ENCODE assay signal across 24 mouse cellular contexts in genomic region chr6:100978727-100979460, GRCm38 (mm10).
DNase-seq lines count a peak whose midpoint lies in the region; ATAC-seq and TF ChIP-seq lines count a peak whose summit lies in the region.
"Had no signal": no experiment of that assay in that cellular context is flagged by ENCODE, and none has a peak within 500 bp of the region (broad histone marks: within the 10 kb centered on the region; RNA-seq: fewer than 3 reads in every experiment).

No protein-coding gene starts in this region.

- peak; percentile 48; the same call in 1 of the 2 replicates for ATAC-seq in forebrain, postnatal 0 days
- no peak for ATAC-seq in forebrain, embryonic 14.5 days
- ATAC-seq in midbrain, embryonic 11.5 days (ENCODE audit: low FRiP score): no peak; the same call in 1 of the 2 replicates
- no peak for ATAC-seq in midbrain, embryonic 13.5 days
- peak; percentile 61; the same call in 1 of the 2 replicates for ATAC-seq in midbrain, embryonic 16.5 days
- ATAC-seq in midbrain, embryonic 14.5 days (ENCODE audit: low FRiP score, low TSS enrichment): no peak
- ATAC-seq: activated CD4-positive, CD25-positive, alpha-beta regulatory T cell, adult 4 months; CD4-positive, CD25-positive, alpha-beta regulatory T cell, adult 4 months; forebrain, embryonic 13.5 days; Patski had no signal

- no peak for TF ChIP-seq CTCF in forebrain, postnatal 0 days (IDR thresholded peaks at IDR 0.05; ENCODE audit: low read depth)

- no peak overlapping the region for H3K4me3 ChIP-seq in forebrain, postnatal 0 days (ENCODE audit: low read depth, low read length)
- H3K4me3 ChIP-seq in forebrain, embryonic 14.5 days (ENCODE audit: low read depth, low read length): no peak overlapping the region
- H3K4me3 ChIP-seq in heart, embryonic 10.5 days: no peak overlapping the region
- no peak overlapping the region for H3K4me3 ChIP-seq in midbrain, embryonic 11.5 days (ENCODE audit: low read depth, low read length)
- H3K4me3 ChIP-seq in midbrain, embryonic 13.5 days (replicated peaks): no peak overlapping the region
- no peak overlapping the region for H3K4me3 ChIP-seq in midbrain, embryonic 16.5 days (ENCODE audit: low read depth, low read length)
- no peak overlapping the region for H3K4me3 ChIP-seq in midbrain, embryonic 14.5 days (replicated peaks; ENCODE audit: low read depth, low read length)
- H3K4me3 ChIP-seq: embryonic facial prominence, embryonic 10.5 days; embryonic facial prominence, embryonic 12.5 days; forebrain, embryonic 13.5 days had no signal

- H3K4me1 ChIP-seq in forebrain, postnatal 0 days (ENCODE audit: insufficient read depth): no peaks in the 10 kb centered on the region
- 0 out of 2 replicates have a peak, but pooled peaks cover 7% of the 10 kb centered on the region for H3K4me1 ChIP-seq in forebrain, embryonic 14.5 days (ENCODE audit: control insufficient read depth, insufficient read depth, low read length)
- peaks cover 6% of the 10 kb centered on the region; the same call in 1 of the 2 replicates for H3K4me1 ChIP-seq in heart, embryonic 10.5 days
- peaks cover 3% of the 10 kb centered on the region; the same call in 1 of the 2 replicates for H3K4me1 ChIP-seq in midbrain, embryonic 11.5 days (ENCODE audit: control insufficient read depth, insufficient read depth, low read length)
- H3K4me1 ChIP-seq in midbrain, embryonic 13.5 days (replicated peaks): peaks cover 25% of the 10 kb centered on the region
- H3K4me1 ChIP-seq in midbrain, embryonic 16.5 days (ENCODE audit: control insufficient read depth, insufficient read depth, low read length): peaks cover 13% of the 10 kb centered on the region
- H3K4me1 ChIP-seq in midbrain, embryonic 14.5 days (ENCODE audit: control insufficient read depth, insufficient read depth, low read length): peaks cover 17% of the 10 kb centered on the region

- H3K9me3 ChIP-seq in forebrain, postnatal 0 days (ENCODE audit: low read length): no peaks in the 10 kb centered on the region
- no peaks in the 10 kb centered on the region for H3K9me3 ChIP-seq in forebrain, embryonic 14.5 days (replicated peaks; ENCODE audit: control insufficient read depth, low read length)
- no peaks in the 10 kb centered on the region for H3K9me3 ChIP-seq in heart, embryonic 10.5 days
- no peaks in the 10 kb centered on the region for H3K9me3 ChIP-seq in midbrain, embryonic 11.5 days (ENCODE audit: control insufficient read depth, low read length)
- H3K9me3 ChIP-seq in midbrain, embryonic 13.5 days: no peaks in the 10 kb centered on the region
- H3K9me3 ChIP-seq in midbrain, embryonic 16.5 days (replicated peaks; ENCODE audit: control insufficient read depth, low read length, poor library complexity, severe bottlenecking): no peaks in the 10 kb centered on the region
- H3K9me3 ChIP-seq in midbrain, embryonic 14.5 days (ENCODE audit: control insufficient read depth, low read length): no peaks in the 10 kb centered on the region
- H3K9me3 ChIP-seq: embryonic facial prominence, embryonic 10.5 days; embryonic facial prominence, embryonic 12.5 days; forebrain, embryonic 13.5 days had no signal

- H3K36me3 ChIP-seq in forebrain, postnatal 0 days (ENCODE audit: insufficient read depth): no peaks in the 10 kb centered on the region
- no peaks in the 10 kb centered on the region for H3K36me3 ChIP-seq in forebrain, embryonic 14.5 days (ENCODE audit: control insufficient read depth, insufficient read depth, low read length)
- no peaks in the 10 kb centered on the region for H3K36me3 ChIP-seq in heart, embryonic 10.5 days
- no peaks in the 10 kb centered on the region for H3K36me3 ChIP-seq in midbrain, embryonic 11.5 days (ENCODE audit: control insufficient read depth, insufficient read depth, low read length)
- H3K36me3 ChIP-seq in midbrain, embryonic 13.5 days: no peaks in the 10 kb centered on the region
- H3K36me3 ChIP-seq in midbrain, embryonic 16.5 days (ENCODE audit: control insufficient read depth, insufficient read depth, low read length): no peaks in the 10 kb centered on the region
- H3K36me3 ChIP-seq in midbrain, embryonic 14.5 days (ENCODE audit: control insufficient read depth, insufficient read depth, low read length): no peaks in the 10 kb centered on the region
- H3K36me3 ChIP-seq: embryonic facial prominence, embryonic 10.5 days; embryonic facial prominence, embryonic 12.5 days; G1E had no signal

- no peak overlapping the region for H3K4me2 ChIP-seq in forebrain, postnatal 0 days (ENCODE audit: low read depth)
- H3K4me2 ChIP-seq in forebrain, embryonic 14.5 days (ENCODE audit: low read length): no peak overlapping the region
- H3K4me2 ChIP-seq in midbrain, embryonic 11.5 days: no peak overlapping the region
- no peak overlapping the region for H3K4me2 ChIP-seq in midbrain, embryonic 13.5 days (replicated peaks)
- H3K4me2 ChIP-seq in midbrain, embryonic 16.5 days (ENCODE audit: low read length): no peak overlapping the region
- H3K4me2 ChIP-seq in midbrain, embryonic 14.5 days (ENCODE audit: low read length): no peak overlapping the region
- H3K4me2 ChIP-seq: embryonic facial prominence, embryonic 12.5 days; forebrain, embryonic 13.5 days had no signal

- H3K27ac ChIP-seq in forebrain, postnatal 0 days (ENCODE audit: low read depth, low read length): no peak overlapping the region
- H3K27ac ChIP-seq in forebrain, embryonic 14.5 days (ENCODE audit: low read depth, low read length): no peak overlapping the region
- no peak overlapping the region for H3K27ac ChIP-seq in heart, embryonic 10.5 days
- H3K27ac ChIP-seq in midbrain, embryonic 11.5 days (ENCODE audit: low read depth, low read length): no peak overlapping the region
- H3K27ac ChIP-seq in midbrain, embryonic 13.5 days: no peak overlapping the region
- no peak overlapping the region for H3K27ac ChIP-seq in midbrain, embryonic 16.5 days (ENCODE audit: low read length)
- no peak overlapping the region for H3K27ac ChIP-seq in midbrain, embryonic 14.5 days (replicated peaks; ENCODE audit: low read depth, low read length)
- H3K27ac ChIP-seq: forebrain, embryonic 13.5 days had no signal

- 77% methylated on average over 9 of the region's 9 CpGs for WGBS in forebrain, postnatal 0 days
- 75% methylated on average over 9 of the region's 9 CpGs for WGBS in forebrain, embryonic 14.5 days
- WGBS in heart, embryonic 10.5 days: 87% methylated on average over 9 of the region's 9 CpGs
- 78% methylated on average over 9 of the region's 9 CpGs for WGBS in midbrain, embryonic 11.5 days
- 73% methylated on average over 9 of the region's 9 CpGs for WGBS in midbrain, embryonic 13.5 days
- WGBS in midbrain, embryonic 16.5 days: 69% methylated on average over 9 of the region's 9 CpGs
- 72% methylated on average over 9 of the region's 9 CpGs for WGBS in midbrain, embryonic 14.5 days

- no peaks in the 10 kb centered on the region for H3K27me3 ChIP-seq in forebrain, postnatal 0 days (ENCODE audit: insufficient read depth, low read length)
- no peaks in the 10 kb centered on the region for H3K27me3 ChIP-seq in forebrain, embryonic 14.5 days (replicated peaks; ENCODE audit: control insufficient read depth, insufficient read depth, low read length)
- no peaks in the 10 kb centered on the region for H3K27me3 ChIP-seq in heart, embryonic 10.5 days (ENCODE audit: insufficient read depth, poor library complexity, severe bottlenecking)
- H3K27me3 ChIP-seq in midbrain, embryonic 11.5 days (ENCODE audit: control insufficient read depth, insufficient read depth, low read length): no peaks in the 10 kb centered on the region
- H3K27me3 ChIP-seq in midbrain, embryonic 13.5 days: no peaks in the 10 kb centered on the region
- H3K27me3 ChIP-seq in midbrain, embryonic 16.5 days (ENCODE audit: control insufficient read depth, insufficient read depth, low read depth, low read length): no peaks in the 10 kb centered on the region
- no peaks in the 10 kb centered on the region for H3K27me3 ChIP-seq in midbrain, embryonic 14.5 days (ENCODE audit: control insufficient read depth, insufficient read depth, low read length)
- H3K27me3 ChIP-seq: embryonic facial prominence, embryonic 12.5 days; forebrain, embryonic 13.5 days had no signal

- no peak for DNase-seq in forebrain, postnatal 0 days
- no peak for DNase-seq in forebrain, embryonic 14.5 days (ENCODE audit: low spot score)
- DNase-seq in heart, embryonic 10.5 days (ENCODE audit: low spot score): peak; percentile 54
- DNase-seq in heart, postnatal 4 days: no peak
- DNase-seq in midbrain, embryonic 11.5 days (ENCODE audit: low spot score, missing footprints): peak; percentile 73
- DNase-seq in midbrain, embryonic 14.5 days: no peak
- DNase-seq: adrenal gland, adult 8-10 months; adrenal gland, postnatal 14 days; adrenal gland, postnatal 36 days; B cell, adult 2 months; cerebellum, adult 11-12 months; cerebellum, adult 2 months; cerebellum, adult 9-10 months; cerebellum, postnatal 10 days; cerebellum, postnatal 25 days had no signal

- no peak overlapping the region for H3K9ac ChIP-seq in forebrain, postnatal 0 days
- no peak overlapping the region for H3K9ac ChIP-seq in forebrain, embryonic 14.5 days (ENCODE audit: low read length)
- H3K9ac ChIP-seq in midbrain, embryonic 11.5 days (ENCODE audit: low read length): no peak overlapping the region
- no peak overlapping the region for H3K9ac ChIP-seq in midbrain, embryonic 13.5 days (replicated peaks)
- H3K9ac ChIP-seq in midbrain, embryonic 16.5 days (ENCODE audit: low read depth, low read length): no peak overlapping the region
- no peak overlapping the region for H3K9ac ChIP-seq in midbrain, embryonic 14.5 days (replicated peaks; ENCODE audit: low read length)
- H3K9ac ChIP-seq: embryonic facial prominence, embryonic 12.5 days; forebrain, embryonic 13.5 days had no signal

Comparison
In these comparisons a context has a peak if more than half of its experiments do, and no peak if none do; other contexts are left out.
1. ATAC-seq: peak in forebrain, postnatal 0 days (single experiment) and midbrain, embryonic 16.5 days (single experiment); none in forebrain, embryonic 14.5 days (single experiment), midbrain, embryonic 11.5 days (single experiment), midbrain, embryonic 13.5 days (single experiment) and midbrain, embryonic 14.5 days (single experiment).
2. DNase-seq: peak in heart, embryonic 10.5 days (single experiment) and midbrain, embryonic 11.5 days (single experiment); none in forebrain, postnatal 0 days (single experiment), forebrain, embryonic 14.5 days (single experiment), heart, postnatal 4 days (single experiment) and midbrain, embryonic 14.5 days (single experiment).